Mouse (Mus musculus) bone marrow macrophage, adult 2 months (primary cell): ENCODE data around the gene Cyp2s1. TPM values are rescaled to one million over a fixed set of nuclear protein-coding genes. Genes with fewer than 3 reads are reported as not detected.

Experiments
- H3K27ac ChIP-seq: 2 replicates; pipeline ENCODE4 v1.5.1; 2012; ENCODE audit warnings: low read depth, low read length; ENCODE audit not compliant: insufficient read depth
- H3K4me1 ChIP-seq: 2 replicates; pipeline ENCODE4 v1.6.1; 2012; ENCODE audit warnings: low read length; ENCODE audit not compliant: control insufficient read depth, insufficient read depth
- H3K4me3 ChIP-seq: 2 replicates; pipeline ENCODE4 v1.5.1; 2012; ENCODE audit warnings: mild to moderate bottlenecking, low read length, moderate library complexity; ENCODE audit not compliant: insufficient read depth
- CTCF ChIP-seq: IDR thresholded peaks from 2 replicates; pipeline ENCODE4 v1.5.1; 2012; ENCODE audit warnings: low read depth, mild to moderate bottlenecking, low read length, moderate library complexity
- POLR2A ChIP-seq: IDR thresholded peaks from 2 replicates; pipeline ENCODE4 v1.6.1; 2012; ENCODE audit warnings: mild to moderate bottlenecking, low read depth, low read length, borderline replicate concordance
- polyA plus RNA-seq: library from polyadenylated mRNA; stranded (reverse); fragments of >200 nt; gene quantifications from 2 replicates; pipeline ENCODE4 v1.2.4, GENCODE M21; 2012; ENCODE audit not compliant: missing spikeins, insufficient read depth, insufficient read length

Cyp2s1 gene
- polyA plus RNA-seq, 1 experiment = 0.34 TPM

DNA sequence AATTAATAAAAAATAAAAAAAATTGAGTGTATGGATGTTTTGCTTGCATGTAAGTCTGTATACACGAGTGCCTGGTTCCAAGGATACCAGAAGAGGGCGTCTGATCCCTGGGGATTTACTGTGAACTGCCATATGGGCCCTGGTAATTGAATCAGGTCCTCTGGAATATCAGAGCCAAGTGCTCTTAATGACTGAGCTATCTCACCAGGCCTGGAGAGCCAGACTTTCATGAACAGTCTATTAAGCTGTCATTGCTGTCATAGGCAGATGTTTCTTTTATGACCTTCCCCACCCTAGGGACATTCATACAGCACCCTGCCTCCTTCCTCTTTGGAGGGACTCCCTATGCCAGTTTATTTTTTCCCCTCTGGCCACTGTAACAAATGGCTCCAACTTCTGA is 26.8 kb upstream of the Cyp2s1 start:
- H3K4me1 ChIP-seq = no peaks in the 10 kb centered on the region
- no peak overlapping the region for H3K27ac ChIP-seq
- TF ChIP-seq CTCF (no peak), POLR2A (no peak)
- no peak overlapping the region for H3K4me3 ChIP-seq

DNA sequence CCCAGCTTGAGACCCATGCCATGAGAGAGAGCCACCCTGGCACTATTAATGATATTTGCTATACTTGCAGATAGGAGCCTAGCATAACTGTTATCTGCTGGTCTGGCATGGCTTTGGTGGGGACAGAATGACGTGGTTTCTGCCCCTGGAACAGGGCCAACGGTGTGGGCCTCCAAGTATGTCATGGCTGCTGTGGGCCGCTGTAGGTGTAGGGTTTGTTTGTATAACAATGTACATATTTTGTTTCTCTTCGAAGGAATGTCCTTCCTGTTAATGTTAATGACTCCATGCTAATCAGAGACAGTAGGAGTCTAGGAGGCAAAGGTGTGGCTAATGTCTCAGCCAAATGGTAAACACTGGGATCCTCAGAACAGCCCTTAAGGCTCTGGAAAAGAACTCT is 24.2 kb upstream of the Cyp2s1 start:
- TF ChIP-seq POLR2A = no peak
- no peak for TF ChIP-seq CTCF
- Histone ChIP-seq H3K4me1 (peaks cover 2% of the 10 kb centered on the region), H3K27ac (no peak overlapping the region), H3K4me3 (no peak overlapping the region)

DNA sequence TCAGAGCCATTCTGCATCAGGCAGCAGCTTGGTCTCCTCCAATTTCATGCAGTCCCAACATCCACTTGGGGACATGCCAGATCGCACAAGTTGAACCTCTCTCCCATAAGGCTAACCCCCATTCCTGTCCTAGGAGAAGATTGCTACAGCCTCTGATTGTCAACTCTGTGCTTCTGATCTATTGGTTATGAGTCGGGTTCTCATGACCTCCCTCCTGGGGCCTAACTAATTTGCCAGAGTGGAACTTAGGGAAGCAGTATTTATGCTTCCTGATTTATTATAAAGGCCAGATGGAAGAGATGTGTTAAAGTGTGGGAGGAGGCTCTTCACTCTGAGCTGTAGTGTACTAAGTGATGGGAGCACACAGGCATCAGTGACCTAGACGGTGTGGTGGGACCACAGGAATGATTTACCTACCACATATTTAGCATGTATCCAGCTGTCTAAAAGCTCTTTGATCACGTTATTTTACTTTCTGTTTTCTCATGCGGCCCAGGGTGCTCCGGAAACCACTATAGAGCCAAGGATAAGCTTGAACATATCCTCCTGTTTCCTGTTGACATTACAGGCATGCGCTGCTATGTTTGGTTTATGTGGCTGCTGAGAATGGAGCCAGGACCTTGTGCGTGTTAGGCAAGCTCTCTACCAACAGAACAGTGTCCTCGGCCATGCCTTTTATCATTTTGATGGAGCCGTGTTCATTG is 18.6 kb upstream of the Cyp2s1 start:
- Histone ChIP-seq H3K27ac (no peak overlapping the region), H3K4me3 (no peak overlapping the region), H3K4me1 (peaks cover 11% of the 10 kb centered on the region)
- TF ChIP-seq CTCF = no peak
- no peak for TF ChIP-seq POLR2A

DNA sequence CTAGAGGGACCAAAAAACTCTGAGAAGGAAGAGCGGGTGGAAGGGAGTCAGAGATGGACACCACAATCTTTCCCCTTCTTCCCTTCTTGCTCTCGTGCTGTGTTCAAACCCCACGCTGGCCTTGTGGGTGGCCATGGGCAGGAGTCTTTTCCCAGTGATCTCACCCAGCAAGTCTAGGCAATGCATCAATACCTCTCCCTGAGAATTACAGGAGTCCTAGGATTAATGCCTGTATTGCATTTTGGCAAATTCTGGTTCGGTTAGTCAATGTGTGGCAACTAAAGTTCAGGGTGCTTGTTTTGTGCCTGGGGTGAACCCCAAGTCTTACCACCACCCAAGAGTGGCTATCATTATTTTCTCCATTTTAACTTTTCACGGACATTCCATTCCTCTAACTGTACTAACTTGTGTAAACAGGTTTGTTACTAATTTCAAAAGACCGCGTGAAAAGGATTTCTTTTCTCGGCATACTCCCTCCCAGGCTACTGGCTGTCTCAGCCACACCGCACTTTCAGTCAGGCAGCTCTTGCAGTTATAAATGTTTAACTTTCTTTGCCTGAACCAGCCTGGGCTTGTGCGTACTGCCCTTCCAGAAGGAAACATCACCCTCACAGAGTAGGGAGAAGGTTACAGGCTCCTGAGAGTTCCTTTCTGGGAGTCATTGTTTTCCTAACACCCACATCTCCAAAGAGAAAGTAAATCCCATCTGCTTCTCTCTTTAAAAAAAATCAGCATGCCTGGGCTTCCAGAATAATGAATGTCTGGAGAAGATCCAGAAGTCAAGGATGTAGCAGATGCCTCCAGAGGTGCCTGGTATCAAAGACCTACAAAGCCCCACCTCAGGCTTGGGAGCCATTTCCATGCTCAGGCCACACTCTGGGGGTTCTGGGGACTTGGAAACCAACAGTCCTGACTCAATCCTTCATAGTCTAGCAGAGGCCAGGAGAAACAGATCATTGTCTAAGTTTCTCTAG is 15.1 kb upstream of the Cyp2s1 start:
- TF ChIP-seq POLR2A (no peak), CTCF (no peak)
- Histone ChIP-seq H3K27ac (no peak overlapping the region), H3K4me3 (no peak overlapping the region), H3K4me1 (peaks cover 15% of the 10 kb centered on the region)

DNA sequence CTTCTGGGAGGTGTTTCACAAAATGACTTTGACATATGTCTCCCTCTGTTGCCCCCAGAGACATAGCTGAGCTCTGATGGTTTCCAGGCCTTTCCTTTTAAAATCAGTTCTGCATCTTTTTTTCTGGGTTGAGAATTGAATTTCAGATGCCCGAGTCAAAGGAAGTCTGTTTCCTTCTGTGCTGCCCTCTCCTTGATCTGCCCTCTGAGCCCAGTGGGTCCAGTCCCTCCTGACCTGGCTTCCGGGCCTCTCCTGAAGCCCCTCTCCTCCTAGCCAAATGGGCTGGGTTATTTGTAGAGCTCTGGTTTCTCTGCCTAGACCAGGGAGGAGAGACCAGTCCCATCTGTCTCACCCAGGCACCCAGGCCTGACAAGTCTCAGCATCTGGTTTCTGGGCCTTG is 13.5 kb upstream of the Cyp2s1 start:
- H3K27ac ChIP-seq = no peak overlapping the region

DNA sequence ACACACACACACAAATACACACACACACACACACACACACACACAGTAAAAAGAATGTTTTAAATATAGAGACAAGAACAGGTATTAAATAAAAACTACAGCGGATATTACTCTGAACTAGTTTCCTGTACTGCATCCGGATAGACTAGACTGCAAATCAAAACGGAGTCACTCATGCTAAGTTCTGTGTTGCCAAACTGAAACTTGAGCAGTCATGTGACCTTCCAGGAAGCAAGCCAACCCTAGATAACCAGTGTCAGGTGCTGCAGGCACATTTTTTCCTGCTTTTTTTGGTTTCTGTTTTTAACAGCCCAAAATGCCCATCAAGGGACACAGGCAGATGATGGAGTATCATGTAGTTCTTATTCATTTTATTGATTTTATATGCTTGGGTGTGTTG is 10.5 kb upstream of the Cyp2s1 start:
- H3K4me3 ChIP-seq = no peak overlapping the region
- TF ChIP-seq CTCF (no peak), POLR2A (no peak)
- H3K27ac ChIP-seq = no peak overlapping the region
- peaks cover 7% of the 10 kb centered on the region; the same call in 1 of the 2 replicates for H3K4me1 ChIP-seq

More for the DNA sequence above, 13.5 kb upstream of the Cyp2s1 start:
- H3K4me1 ChIP-seq = peaks cover 11% of the 10 kb centered on the region
- no peak for TF ChIP-seq POLR2A
- no peak for TF ChIP-seq CTCF
- H3K4me3 ChIP-seq = no peak overlapping the region

DNA sequence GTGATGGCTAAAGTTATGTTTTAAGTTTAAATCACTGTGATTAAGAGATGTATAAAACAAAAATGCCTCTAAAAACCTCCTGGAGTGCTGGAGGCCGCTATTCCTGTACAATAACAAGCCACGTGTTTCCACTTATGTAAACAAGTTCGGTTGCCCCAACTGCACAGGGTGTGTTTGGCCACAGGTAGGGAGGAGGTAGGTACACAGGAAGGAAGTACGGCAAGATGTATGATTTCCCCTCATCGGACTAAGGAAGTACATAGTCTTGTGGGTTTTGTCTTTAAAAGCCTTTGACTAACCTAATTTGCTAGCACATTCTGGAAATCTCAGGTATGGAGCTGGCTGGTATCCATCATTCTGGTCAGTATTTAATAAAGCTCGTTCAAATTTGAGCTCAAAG is 9.3 kb upstream of the Cyp2s1 start:
- Histone ChIP-seq H3K4me3 (no peak overlapping the region), H3K4me1 (peaks cover 7% of the 10 kb centered on the region; the same call in 1 of the 2 replicates), H3K27ac (no peak overlapping the region)
- no peak for TF ChIP-seq CTCF
- no peak for TF ChIP-seq POLR2A

DNA sequence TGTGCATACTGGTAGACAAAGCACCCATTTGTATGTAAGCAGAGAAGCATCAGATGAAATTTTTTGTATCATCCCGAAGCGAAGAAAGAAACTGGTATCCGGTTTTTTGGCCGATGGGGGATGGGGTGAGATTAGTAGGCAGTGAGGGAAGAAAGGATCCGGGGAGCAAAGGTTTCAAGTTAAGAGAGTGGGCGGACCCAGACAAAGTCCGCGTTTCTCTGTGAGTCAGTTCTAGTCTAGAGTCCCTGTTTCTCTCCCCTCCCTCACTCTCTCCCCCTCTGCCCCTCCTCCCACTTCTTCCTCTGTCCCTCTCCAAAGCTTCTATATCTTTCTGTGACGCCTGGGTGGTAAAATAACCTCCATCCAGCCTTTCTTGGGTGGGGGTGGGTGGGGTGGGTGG is 8.3 kb upstream of the Cyp2s1 start:
- peaks cover 7% of the 10 kb centered on the region; the same call in 1 of the 2 replicates for H3K4me1 ChIP-seq
- no peak overlapping the region for H3K4me3 ChIP-seq
- no peak overlapping the region for H3K27ac ChIP-seq
- no peak for TF ChIP-seq POLR2A
- TF ChIP-seq CTCF = no peak

DNA sequence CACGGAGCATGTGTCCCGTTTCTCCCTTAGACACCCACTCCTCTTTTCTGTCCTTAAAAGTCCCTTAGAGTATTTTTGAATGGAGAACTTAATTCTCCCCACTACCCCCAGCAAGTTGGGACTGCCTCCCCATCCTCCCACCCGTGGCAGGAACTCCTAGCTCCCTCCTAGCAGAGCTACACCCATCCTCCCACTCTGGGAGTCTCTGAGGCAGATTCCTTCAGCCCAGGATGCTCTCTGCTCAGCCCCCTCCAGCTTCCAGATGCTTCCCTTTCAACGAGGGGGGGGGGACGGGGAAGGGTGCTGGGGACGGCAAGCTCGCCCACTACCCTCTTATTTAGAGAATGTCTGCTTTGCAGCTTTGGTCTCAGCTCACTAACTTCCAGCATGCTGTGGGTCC is 1.1 kb downstream of the Cyp2s1 start:
- no peak for TF ChIP-seq POLR2A
- no peak for TF ChIP-seq CTCF

DNA sequence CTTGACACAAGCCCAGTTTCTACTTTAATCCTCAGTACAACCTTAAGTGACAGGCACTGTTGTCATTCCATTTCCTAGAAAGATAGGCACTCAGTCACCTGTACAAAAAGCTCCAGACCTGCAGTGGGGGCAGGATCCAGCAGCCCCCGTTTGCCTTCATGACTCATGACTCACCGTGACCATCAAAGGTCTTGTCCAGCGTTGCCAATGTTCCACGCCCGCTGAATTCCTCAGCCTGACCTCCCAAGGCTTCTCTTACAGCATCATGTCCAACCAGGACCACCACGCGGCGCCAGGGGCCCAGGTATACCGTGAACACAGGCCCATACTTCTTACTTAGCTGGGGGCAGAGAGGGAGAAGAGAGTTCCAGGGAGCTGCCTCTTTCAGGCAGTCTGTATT is 2.0 kb downstream of the Cyp2s1 start:
- Histone ChIP-seq H3K4me3 (no peak overlapping the region), H3K4me1 (peaks cover 34% of the 10 kb centered on the region), H3K27ac (no peak overlapping the region)
- TF ChIP-seq CTCF (no peak), POLR2A (no peak)

More for the DNA sequence above, 1.1 kb downstream of the Cyp2s1 start:
- H3K4me1 ChIP-seq = peaks cover 34% of the 10 kb centered on the region
- H3K27ac ChIP-seq = no peak overlapping the region
- no peak overlapping the region for H3K4me3 ChIP-seq
